Mouse (Mus musculus): ENCODE data around the gene Unk. TPM values are rescaled to one million over a fixed set of nuclear protein-coding genes. Genes with fewer than 3 reads are reported as not detected.
A peak's percentile ranks its signal among the peaks of the same experiment; 100 is the strongest.
"Not testable (repeated sequence)": the region's sequence is repeated elsewhere in the genome, so short reads cannot be mapped to it uniquely, and the experiment has no call there.

The Unk gene
- total RNA-seq, 2 experiments from 2014 or later = 8.4 to 9.0 TPM

DNA sequence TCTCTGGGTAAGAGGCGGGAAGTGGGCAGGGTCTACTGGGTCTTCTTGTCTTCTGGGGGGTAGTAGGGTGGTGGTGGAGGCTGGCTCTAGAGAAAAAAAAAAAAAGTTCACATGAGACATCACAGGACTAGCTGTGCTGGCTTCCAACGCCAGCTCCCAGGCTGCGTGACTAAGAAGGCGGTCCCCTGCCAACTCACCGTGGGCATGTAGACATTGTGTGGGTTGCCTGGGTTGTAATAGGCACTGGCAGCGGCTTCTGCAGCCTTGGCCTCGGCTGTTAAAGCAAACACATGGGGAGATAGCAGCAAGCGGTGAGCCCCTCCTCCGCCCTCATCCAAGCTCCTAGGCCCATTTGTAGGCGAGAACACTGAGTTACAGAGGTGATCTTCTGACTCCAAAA, 49.4 kb downstream of the Unk start:
- no peak for DNase-seq (ENCODE audit: low spot score)
- intact Hi-C loops (cut with DNase I) = loop anchor here (5.0 kb wide), 1 partner anchor 47 kb away; the partner anchor contains the start of gene Unk

DNA sequence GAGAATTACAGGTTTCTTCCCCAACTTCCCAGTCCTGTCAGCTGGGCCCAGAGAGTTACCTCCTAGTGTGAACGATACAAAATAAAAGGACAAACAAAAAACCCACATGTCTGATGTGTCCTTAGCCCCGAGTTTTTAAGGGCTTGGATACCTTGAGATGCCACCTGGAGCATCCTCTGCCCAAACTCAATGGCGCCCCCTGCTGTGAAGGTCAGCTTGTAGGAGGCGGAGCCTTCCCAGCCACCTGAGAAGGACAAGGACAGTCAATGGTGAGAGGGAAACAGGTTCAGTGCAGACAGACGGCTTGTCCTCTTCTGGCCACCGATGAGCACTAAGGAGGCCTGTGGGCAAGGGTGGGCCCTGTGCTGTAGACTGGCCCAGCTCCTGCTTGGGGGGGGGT, 51.0 kb downstream of the Unk start:
- intact Hi-C loops (cut with DNase I) = loop anchor here (5.0 kb wide), 1 partner anchor 39 kb away; no protein-coding TSS in a partner anchor
- DNase-seq (ENCODE audit: low spot score) = no peak

DNA sequence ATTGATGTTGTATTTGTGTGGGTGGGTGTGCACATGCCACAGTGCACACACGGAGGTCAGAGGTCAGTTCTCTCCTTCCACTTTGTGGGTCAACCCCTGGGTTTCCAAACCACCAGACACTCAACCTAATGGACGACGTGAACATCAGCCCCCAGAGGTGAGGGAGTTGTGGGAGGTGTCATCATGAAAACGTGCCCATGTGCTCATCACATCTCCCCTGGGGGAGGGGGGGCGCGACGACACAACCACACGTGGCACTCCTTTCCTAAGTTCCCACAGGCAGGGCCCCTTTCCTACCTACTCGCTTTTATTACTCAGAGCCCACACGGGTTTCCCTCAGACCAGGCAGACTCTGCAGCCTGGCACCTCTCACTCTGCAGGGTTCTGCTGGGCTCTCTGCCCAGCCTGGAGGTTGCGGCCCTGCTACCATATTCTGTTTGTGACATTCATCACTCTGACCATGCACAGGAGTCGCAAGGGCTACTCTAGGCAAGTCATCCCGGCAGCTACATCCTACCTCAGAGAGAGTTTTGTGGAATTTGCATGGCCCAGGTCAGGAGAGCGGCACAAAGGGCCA, 53.1 kb downstream of the Unk start:
- DNase-seq (ENCODE audit: low spot score) = no peak
- intact Hi-C loops (cut with DNase I) = loop anchor here (5.0 kb wide), 1 partner anchor 41 kb away; no protein-coding TSS in a partner anchor

DNA sequence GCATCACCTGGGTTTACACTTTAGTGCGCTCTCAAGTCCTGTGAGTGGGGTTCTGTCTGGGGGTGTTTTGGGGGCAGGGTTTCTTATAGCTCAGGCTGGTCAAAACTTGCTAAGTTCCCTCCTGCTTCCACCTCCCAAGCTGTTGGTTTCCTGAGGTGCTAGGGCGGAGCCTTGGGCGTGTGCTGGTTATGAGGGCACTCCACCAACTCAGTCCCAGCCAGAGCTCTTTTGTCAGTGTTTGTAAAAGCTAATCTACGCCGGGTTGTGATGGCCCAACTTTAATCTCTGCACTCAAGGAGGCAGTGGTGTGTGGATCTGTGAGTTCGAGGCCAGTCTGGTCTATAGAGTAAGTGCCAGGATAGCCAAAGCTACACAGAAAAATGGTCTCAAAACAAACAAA, 54.0 kb downstream of the Unk start:
- no peak for DNase-seq (ENCODE audit: low spot score)
- intact Hi-C loops (cut with DNase I) = loop anchor here (5.0 kb wide), 1 partner anchor 42 kb away; no protein-coding TSS in a partner anchor

DNA sequence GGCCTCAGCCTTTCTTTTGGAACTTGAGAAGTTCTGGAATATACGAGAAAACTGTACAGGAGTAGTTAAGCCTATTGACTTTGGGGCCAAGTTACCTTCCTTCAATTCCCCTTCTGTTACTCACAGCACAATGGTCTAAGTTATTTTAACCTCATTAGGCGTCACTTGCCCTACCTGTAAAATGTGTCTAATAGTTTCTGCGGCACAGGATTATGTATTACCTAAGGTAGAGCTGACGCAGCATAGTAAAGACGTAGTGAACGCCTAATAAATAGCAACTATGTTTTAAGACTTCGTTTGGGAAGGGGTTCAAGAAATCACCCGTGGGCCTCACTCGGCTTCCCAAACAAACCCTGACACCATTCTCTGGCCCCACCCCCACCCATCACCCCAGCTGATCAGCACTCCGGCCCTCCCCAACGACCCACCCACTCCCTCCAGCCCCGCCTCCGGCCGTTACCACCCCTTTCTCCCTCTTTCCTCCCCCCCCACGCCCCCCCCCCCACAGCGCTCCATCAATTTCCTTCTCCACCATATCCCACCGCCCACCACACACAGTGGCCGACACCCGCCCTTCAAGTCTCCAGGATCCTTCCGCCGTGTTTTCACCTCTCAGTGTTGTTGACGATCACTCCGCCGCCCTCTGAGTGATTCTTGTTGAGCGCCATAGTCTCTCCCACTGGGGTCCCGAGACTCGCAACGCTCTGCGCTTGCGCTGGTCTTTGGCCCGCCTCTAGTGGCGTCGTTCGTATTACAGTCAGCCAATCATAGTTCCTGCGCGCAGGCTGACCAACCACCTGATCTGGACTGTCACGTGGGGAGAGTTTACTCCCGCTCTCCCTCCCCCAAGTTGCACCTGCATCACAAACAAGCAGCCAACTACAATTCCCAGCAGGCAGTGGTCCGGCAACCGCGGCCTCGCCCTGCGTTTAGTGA, 56.4 kb downstream of the Unk start, which contains the start of gene Wbp2:
Gene Wbp2, minus strand, starts transcription at position 738 of the 936 bp plus-strand sequence.
- peak; percentile 98 for DNase-seq (ENCODE audit: low spot score)
- intact Hi-C loops (cut with DNase I) = loop anchor here (1.0 to 5.0 kb wide), 2 partner anchors 44 to 136 kb away; no protein-coding TSS in a partner anchor

DNA sequence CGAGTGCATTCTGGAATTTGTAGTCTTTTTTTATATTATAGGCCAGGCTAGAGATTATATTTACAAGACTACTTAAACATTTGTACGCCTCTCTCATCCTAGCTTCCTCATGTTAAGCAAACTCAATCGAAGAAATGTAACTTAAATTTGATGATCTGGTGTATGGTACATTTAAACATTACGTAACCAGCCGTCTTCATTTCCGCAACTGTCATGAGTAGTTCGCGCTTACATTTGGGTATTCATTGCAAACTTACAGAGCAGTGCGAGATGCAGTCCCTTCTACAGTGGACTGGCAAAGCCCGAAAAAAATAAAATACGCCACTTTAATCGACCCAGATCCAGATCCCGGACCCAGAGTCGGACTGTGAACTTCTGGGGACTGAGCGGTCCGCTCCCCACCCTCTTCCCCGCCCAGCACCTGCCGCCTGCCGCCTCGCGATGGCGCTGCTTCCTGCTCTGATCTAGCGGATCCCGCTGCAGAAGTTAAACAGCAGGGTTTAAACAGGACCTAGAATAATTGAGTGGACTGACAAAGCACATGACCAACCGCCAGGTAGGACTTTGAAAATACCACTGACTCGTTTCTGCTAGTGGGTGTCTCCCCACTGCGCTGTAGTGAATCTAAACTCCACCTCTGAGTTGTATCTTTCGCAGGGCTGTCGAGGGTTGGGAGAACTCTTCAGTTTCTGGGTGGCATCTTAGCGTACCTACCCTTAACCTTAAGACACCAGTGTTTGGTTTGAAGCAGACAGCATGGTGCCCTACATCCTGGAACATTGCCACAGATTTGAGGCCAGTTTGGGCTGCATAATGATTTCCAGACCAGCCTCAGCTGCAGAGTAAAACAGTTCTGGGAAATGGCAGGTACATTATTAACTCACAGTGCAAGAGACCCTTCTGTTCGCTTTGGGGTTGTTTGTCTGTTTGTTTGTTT, 57.3 kb downstream of the Unk start:
- peak; percentile 80 for DNase-seq (ENCODE audit: low spot score)
- intact Hi-C loops (cut with DNase I) = loop anchor here (1.0 to 5.0 kb wide), 3 partner anchors 23 to 135 kb away; no protein-coding TSS in a partner anchor

DNA sequence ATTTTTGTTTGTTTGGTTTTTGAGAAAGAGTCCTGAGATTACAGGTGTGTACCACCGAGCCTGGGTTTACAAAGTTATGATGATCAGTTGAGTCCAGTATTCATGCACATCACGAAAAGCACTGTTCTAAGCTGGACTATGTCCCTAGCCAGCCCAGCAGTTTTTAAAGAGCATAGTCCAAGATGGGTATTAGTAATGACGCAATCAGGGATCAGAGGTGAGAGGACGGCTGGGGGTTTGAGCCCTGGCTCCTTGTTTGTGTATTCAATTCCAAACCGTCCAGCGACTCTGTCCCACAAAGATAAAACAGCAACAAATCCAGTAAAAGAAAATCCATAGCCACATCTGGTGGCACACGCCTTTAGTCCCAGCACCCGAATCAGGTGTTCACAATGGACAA, 58.1 kb downstream of the Unk start:
- intact Hi-C loops (cut with DNase I) = loop anchor here (1.0 to 5.0 kb wide), 2 partner anchors 22 to 134 kb away; no protein-coding TSS in a partner anchor

DNA sequence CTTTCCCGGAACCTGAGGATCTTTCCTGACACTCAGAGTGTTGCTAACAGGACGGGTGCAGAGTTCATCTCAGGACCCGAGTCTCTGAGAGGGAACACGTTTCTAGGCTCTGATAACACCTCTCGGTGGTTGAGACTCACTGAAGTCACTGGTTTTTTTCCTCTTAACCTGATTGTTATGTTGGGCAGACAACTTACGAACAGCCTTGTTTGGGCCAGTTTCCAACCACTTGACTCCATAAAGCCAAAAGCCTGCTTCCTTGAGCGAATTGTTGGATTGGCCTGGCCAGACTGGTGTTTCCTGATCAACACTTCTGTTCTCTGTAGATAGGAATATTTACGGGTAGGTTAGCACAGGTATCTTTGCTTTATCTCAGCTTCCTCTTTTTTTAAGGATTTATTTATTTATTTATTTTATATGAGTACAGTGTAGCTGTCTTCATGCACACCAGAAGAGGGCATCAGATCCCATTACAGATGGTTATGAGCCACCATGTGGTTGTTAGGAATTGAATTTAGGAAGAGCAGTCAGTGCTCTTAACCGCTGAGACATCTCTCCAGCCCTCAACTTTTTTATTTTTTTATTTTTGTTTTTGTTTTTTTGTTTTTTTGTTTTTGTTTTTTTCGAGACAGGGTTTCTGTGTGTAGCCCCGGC, 58.7 kb downstream of the Unk start:
- DNase-seq (ENCODE audit: low spot score) = no peak
- intact Hi-C loops (cut with DNase I) = loop anchor here (1.0 to 5.0 kb wide), 2 partner anchors 21 to 133 kb away; no protein-coding TSS in a partner anchor

More for the DNA sequence above, 58.1 kb downstream of the Unk start:
- DNase-seq (ENCODE audit: low spot score) = no peak

DNA sequence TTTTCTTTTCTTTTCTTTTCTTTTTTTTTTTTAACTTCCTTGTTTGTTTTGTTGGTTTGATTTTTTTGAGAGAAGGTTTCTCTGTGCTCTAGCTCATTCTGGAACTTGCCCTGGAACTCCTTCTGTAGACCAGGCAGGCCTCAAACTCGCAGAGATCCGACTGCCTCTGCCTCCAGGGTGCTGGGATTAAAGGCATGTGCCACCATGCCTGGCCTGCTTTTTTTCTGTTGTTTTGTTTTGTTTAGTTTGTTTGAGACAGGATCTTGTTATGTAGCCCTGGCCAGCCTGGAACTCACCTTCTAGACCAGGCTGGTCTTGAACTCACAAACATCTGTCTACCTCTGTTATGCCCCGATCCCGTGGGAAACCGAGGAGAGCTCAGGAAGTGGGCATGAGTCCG, 59.4 kb downstream of the Unk start:
- intact Hi-C loops (cut with DNase I) = loop anchor here (5.0 kb wide), 1 partner anchor 133 kb away; no protein-coding TSS in a partner anchor
- no peak for DNase-seq (ENCODE audit: low spot score)

DNA sequence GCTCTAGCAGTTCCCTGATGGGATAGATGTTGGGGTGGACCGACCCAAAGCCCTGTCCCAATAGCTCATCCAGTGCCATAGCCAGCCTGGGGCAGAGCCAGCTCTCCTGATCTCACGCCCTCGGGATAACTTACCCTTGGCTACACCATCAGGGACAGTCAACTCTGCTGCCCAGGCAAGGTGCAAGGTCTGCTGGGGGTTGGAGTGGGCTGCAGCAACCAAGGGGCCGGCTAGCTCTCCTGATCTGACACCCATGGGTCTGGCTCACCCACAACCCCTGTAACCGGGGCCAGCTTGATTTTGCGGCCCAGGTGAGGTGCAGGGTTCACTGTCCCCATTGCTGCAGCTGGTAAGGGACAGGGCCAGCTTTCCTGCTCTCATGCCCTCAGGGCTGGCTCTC, 61.5 kb downstream of the Unk start:
- intact Hi-C loops (cut with DNase I) = no loop called here
- no peak for DNase-seq (ENCODE audit: low spot score)

DNA sequence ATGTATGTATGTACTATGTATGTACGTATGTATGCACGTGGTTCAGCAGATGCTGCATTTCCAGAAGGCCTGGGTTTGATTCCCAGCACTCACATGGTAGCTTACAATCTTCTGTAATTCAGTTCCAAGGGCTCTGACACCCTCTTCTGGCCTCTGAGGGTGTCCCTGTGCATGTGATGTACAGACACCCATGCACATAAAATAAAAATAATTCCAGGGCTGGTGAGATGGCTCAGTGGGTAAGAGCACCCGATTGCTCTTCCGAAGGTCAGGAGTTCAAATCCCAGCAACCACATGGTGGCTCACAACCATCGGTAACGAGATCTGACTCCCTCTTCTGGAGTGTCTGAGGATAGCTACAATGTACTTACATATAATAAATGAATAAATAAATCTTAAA, 62.8 kb downstream of the Unk start:
- intact Hi-C loops (cut with DNase I) = not testable (repeated sequence)

DNA sequence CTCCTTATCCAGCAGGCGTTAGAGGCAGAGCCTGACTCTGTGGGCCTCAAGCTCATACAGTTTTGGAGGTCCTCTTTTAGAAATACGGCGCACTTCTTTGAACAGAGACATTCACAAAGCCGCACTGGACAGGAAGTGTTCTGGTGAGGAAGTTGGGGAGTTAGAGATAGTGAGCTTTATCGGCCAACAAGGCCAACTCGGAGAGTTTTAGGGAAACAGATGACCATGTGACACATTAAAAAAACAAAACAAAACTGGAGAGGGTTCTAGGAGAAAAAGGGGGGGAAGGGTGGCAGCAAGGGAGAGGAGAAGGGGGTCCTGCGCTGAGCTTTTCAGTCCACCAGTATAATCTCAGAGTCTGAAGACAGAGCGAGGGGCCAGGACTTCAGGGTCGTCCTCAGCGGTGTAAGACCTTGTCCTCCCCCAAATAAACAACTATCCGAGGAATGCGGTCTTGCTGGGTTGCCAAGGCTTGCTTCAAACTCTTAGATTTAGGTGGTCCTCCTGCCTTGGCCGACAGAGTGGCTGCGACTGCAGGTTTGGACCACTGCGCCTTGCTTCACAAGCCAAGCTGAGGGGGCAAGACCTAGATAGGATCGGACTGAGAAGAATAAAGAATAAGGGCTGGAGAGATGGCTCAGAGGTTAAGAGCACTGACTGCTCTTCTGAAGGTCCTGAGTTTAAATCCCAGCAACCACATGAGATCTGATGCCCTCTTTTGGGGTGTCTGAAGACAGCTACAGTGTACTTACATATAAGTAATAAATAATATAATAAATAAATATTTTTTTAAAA, 63.8 kb downstream of the Unk start:
- no peak for DNase-seq (ENCODE audit: low spot score)
- intact Hi-C loops (cut with DNase I) = no loop called here

More for the DNA sequence above, 62.8 kb downstream of the Unk start:
- DNase-seq (ENCODE audit: low spot score) = not testable (repeated sequence)

DNA sequence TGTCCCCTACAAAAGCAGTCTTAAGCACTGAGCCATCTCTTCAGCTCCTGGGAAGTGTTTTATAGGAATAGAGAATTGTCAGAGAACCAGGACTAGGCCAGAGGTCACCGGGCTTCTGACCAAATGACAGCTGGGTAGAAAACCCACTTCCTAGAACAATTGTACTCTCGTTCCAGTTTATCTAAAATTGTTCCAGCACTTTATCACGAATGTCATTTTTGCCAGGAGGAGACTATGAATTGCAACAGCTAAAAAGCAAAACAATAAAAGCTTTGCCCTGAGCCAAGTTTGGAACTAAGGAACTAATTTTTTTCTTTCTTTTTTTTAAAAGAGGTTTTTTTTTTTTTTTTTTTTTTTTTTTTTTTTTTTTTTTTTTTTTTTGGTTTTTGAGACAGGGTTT, 65.5 kb downstream of the Unk start:
- intact Hi-C loops (cut with DNase I) = no loop called here
- DNase-seq (ENCODE audit: low spot score) = peak; percentile 73

DNA sequence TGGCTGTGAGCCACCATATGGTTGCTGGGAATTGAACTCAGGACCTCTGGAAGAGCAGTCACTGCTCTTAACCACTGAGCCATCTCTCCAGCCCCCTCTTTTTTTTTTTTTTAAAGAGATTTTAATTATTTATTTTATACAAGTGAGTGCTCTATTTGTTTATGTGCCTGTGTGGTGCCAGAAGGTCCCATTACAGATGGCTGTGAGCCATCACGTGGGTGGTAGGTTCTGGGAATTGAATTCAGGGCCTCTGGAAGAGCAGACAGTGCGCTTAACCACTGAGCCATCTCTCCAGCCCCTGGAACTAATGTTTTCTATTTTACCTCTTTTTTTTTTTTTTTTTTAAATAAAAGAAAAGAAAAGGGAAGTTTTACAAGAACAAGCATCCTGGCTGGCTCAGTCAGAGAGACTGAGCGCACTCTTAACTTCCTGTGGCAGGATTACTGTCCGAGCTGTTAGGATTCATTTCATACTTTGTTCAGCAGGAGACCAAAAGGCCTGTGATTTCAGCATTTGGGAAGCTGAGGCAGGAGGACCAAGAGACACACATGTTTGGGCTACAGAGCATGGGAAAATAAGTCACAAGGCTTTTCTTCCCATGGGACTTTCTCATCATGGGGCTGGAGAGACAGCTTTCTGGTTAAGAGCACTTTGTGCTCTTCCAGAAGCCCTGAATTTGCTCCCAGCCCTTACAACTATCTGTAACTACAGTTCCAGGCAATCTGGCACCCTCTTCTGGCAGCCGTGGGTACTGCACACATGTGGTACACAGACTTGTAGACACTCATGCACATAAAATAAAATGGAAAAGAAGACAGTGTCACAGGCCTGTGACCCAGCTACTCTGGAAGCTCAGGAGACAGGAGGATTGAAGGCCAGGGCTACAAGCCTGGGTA, 66.3 kb downstream of the Unk start:
- intact Hi-C loops (cut with DNase I) = no loop called here
- no peak for DNase-seq (ENCODE audit: low spot score)

DNA sequence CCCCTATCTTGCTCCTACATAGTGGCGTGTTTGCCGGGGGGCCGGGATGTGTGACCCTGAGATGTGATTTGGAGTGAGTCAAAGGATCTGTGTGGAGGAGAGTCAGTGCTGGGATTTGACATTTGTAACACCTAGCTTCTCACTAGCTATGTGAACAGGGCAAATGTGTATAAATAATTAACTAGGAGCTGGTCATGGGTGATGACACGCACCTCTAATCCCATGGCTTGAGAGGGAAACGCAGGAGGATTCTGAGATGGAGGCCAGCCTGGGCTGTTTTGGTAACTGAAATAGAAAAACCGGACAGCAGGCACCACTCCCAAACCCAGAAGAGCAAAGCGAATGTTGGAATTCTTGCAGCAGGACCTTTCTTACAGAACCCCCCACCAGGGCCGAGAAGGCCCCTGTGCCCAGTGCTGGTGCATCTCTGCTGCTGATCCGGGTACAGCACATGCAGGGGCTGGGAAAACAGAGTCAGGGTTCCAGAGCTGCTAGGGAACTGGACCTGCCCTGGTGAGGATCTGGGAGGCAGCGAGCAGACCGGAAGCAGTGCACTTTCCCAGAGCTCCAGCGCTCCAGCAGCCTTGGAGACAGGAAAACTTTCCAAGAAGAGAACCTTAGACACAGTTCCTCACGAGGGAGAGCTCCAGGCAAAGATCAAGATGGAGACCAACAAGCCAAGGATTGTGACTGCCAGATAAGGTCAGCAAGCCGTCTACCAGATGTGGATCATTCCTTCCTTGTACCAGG, 68.8 kb downstream of the Unk start:
- no peak for DNase-seq (ENCODE audit: low spot score)
- intact Hi-C loops (cut with DNase I) = no loop called here

DNA sequence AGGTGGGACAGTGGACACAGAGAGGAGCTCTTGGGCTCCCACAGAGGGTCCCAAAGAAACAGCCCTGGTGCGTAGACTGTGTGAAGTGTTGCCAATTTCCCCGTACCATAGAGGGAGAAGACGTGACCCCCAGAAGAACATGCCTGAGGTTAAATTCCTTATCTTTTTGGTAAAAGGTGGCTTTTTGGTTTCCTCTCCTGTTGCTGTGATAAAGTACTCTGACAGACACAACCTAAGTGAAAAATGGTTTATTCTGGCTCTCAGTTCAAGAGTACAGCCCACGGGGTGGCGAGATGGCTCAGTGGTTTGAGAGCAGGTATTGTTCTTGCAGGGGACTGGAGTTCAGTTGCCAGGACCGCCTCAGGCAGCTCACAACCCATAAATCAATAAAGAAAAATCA, 69.3 kb downstream of the Unk start:
- intact Hi-C loops (cut with DNase I) = no loop called here
- DNase-seq (ENCODE audit: low spot score) = no peak

DNA sequence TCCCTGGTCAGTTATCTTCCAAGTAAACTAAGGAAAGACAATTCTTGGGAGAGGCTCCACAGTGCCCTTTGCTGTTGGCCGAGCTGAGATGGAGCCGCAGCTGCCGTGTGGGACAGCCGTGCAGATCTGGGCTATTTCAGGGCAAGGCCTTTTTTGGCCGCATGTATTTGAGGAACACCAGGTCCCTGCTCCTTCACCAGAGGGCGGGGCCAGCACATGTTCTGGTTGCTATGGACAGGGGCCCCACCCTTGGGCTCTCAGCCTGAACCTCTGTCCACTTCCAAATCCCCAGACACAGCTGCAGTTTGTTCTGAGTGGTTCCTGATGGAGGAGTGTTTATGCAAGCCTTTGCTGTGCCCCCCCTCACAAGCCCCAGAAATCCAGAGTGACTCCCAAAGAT, 70.3 kb downstream of the Unk start:
- peak; percentile 92 for DNase-seq (ENCODE audit: low spot score)

More for the DNA sequence above, 70.3 kb downstream of the Unk start:
- intact Hi-C loops (cut with DNase I) = no loop called here
